Mouse (Mus musculus) brain, embryonic 14.5 days (tissue): Measurements from ENCODE around the gene St3gal5.

Experiments used
- CTCF ChIP-seq: fragments of 200-500 bp; IDR thresholded peaks from 2 replicates; pipeline ENCODE4 v1.5.1; 2012; ENCODE audit warnings: inconsistent platforms, mild to moderate bottlenecking, moderate library complexity, borderline replicate concordance; ENCODE audit not compliant: insufficient read depth, insufficient read length; ENCODE audit errors: extremely low read depth
- POLR2A ChIP-seq: fragments of 200-500 bp; IDR thresholded peaks from 2 replicates; pipeline ENCODE4 v1.6.1; 2012; ENCODE audit warnings: mild to moderate bottlenecking, inconsistent platforms, borderline replicate concordance; ENCODE audit not compliant: poor library complexity, insufficient read depth, insufficient read length, severe bottlenecking; ENCODE audit errors: extremely low read depth

DNA sequence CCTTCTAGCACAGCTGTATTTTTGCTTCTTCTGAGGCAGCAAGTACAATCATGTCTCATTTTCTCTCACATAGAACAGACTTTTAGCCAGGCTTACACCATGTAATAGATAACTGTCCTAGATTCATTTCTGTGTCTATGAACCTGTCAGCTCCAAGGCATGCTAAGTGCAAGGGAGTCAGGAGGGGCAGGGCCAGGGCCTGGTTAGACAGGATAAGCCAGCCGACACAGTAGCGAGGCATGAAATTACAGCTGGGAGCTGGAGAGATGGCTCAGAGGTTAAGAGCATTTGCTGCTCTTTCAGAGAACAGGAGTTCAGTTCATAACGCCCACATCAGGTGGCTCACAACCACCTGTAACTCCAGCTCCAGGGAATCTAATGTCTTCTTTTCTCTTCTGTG is 99.3 kb downstream of the St3gal5 start:
- TF ChIP-seq CTCF (no peak), POLR2A (no peak)
